7 mouse cellular contexts compared by ENCODE assay signal in the genomic region with DNA sequence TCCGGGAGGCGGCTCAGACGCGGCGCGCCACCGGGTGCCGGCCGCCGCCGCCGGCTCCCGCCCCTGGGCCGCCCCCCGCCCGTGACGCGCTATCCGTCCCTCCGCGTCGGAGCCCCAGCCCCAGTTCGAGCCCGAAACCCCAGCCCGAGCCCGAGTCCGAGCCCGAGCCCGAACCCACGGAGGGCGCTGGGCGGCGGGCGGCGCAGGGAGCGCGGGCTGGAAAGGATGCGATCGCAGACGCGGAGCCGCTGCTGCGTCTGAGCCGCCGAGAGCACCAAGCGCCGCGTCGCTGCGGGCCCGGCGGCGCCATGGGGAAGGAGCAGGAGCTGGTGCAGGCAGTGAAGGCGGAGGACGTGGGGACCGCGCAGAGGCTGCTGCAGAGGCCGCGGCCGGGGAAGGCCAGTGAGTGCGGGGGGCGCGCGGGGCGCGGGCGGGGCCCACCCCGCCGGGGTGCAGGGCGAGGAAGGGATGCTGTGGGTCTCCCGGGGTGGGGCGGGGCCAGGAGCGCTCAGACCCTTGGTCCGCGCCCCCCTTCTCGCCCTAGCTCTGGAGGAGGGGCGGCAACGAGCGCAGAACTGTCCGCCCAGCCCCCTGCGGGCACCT. TPM values are rescaled to one million over a fixed set of nuclear protein-coding genes. Genes with fewer than 3 reads are reported as not detected.
DNase-seq lines count a peak whose midpoint lies in the region; ATAC-seq lines count a peak whose summit lies in the region.

No protein-coding gene starts in this region.

- ATAC-seq in forebrain, embryonic 13.5 days, result peak; percentile 71
- peak; percentile 68 for ATAC-seq in intestine, embryonic 16.5 days
- ATAC-seq in midbrain, embryonic 11.5 days (ENCODE audit: low FRiP score), result peak; percentile 84

- H3K4me2 ChIP-seq in forebrain, embryonic 13.5 days, result peak overlapping the region; percentile 85
- H3K4me2 ChIP-seq in intestine, embryonic 16.5 days (ENCODE audit: low read depth, low read length), result peak overlapping the region; percentile 100
- H3K4me2 ChIP-seq in midbrain, embryonic 11.5 days, result peak overlapping the region; percentile 87

- H3K27me3 ChIP-seq in forebrain, embryonic 13.5 days, result no peaks in the 10 kb centered on the region
- H3K27me3 ChIP-seq in intestine, embryonic 16.5 days (replicated peaks; ENCODE audit: control insufficient read depth, insufficient read depth, low read length), result peaks cover 22% of the 10 kb centered on the region
- H3K27me3 ChIP-seq in midbrain, embryonic 11.5 days (ENCODE audit: control insufficient read depth, insufficient read depth, low read length), result peaks cover 3% of the 10 kb centered on the region; the same call in 1 of the 2 replicates

- H3K36me3 ChIP-seq in forebrain, embryonic 13.5 days (ENCODE audit: poor library complexity, severe bottlenecking), result no peaks in the 10 kb centered on the region
- H3K36me3 ChIP-seq in intestine, embryonic 16.5 days (ENCODE audit: control insufficient read depth, insufficient read depth, low read length), result no peaks in the 10 kb centered on the region
- no peaks in the 10 kb centered on the region for H3K36me3 ChIP-seq in midbrain, embryonic 11.5 days (ENCODE audit: control insufficient read depth, insufficient read depth, low read length)

- H3K27ac ChIP-seq in forebrain, embryonic 13.5 days, result peak overlapping the region; percentile 91
- H3K27ac ChIP-seq in intestine, embryonic 16.5 days (ENCODE audit: low read length), result peak overlapping the region; percentile 28; the same call in 1 of the 2 replicates
- peak overlapping the region; percentile 80 for H3K27ac ChIP-seq in midbrain, embryonic 11.5 days (ENCODE audit: low read depth, low read length)

- H3K9ac ChIP-seq in forebrain, embryonic 13.5 days, result peak overlapping the region; percentile 93
- peak overlapping the region; percentile 71 for H3K9ac ChIP-seq in intestine, embryonic 16.5 days (ENCODE audit: low read depth, low read length)
- H3K9ac ChIP-seq in midbrain, embryonic 11.5 days (ENCODE audit: low read length), result peak overlapping the region; percentile 90

- H3K4me3 ChIP-seq in forebrain, embryonic 13.5 days, result peak overlapping the region; percentile 92
- peak overlapping the region; percentile 71 for H3K4me3 ChIP-seq in intestine, embryonic 16.5 days (ENCODE audit: low read length)
- peak overlapping the region; percentile 71 for H3K4me3 ChIP-seq in midbrain, embryonic 11.5 days (ENCODE audit: low read depth, low read length)

- WGBS in forebrain, embryonic 13.5 days, result under 1% methylated on average over 60 of the region's 81 CpGs
- under 1% methylated on average over 69 of the region's 81 CpGs for WGBS in intestine, embryonic 16.5 days
- whole genome bisulfite sequencing in midbrain, embryonic 11.5 days, result under 1% methylated on average over 53 of the region's 81 CpGs

- peak; percentile 53 for DNase-seq in ovary, postnatal 36 days (ENCODE audit: low spot score)
- no peak for DNase-seq in ovary, postnatal 10 days (ENCODE audit: low spot score)
- DNase-seq in cerebellum, adult 11 months, result peak; percentile 57
- peak; percentile 94 for DNase-seq in midbrain, embryonic 11.5 days (ENCODE audit: low spot score, missing footprints)
- DNase-seq in testis, postnatal 14 days (ENCODE audit: low spot score), result peak; percentile 51

- no peaks in the 10 kb centered on the region for H3K9me3 ChIP-seq in forebrain, embryonic 13.5 days (replicated peaks)
- H3K9me3 ChIP-seq in intestine, embryonic 16.5 days (ENCODE audit: control insufficient read depth, low read length), result no peaks in the 10 kb centered on the region
- no peaks in the 10 kb centered on the region for H3K9me3 ChIP-seq in midbrain, embryonic 11.5 days (ENCODE audit: control insufficient read depth, low read length)

- peaks cover 36% of the 10 kb centered on the region for H3K4me1 ChIP-seq in forebrain, embryonic 13.5 days
- peaks cover 17% of the 10 kb centered on the region for H3K4me1 ChIP-seq in intestine, embryonic 16.5 days (ENCODE audit: control insufficient read depth, insufficient read depth, low read length)
- peaks cover 18% of the 10 kb centered on the region for H3K4me1 ChIP-seq in midbrain, embryonic 11.5 days (ENCODE audit: control insufficient read depth, insufficient read depth, low read length)

RNA-seq across cellular contexts. Expression of gene Caskin1, which starts 0.4 kb away (rescaled TPM):
- polyA plus RNA-seq in forebrain, embryonic 13.5 days (2015; fragmentation: Nextera tagmentation; extraction: Ambion mirVana), result 15.0 and 16.7 TPM in 2 replicates
- polyA plus RNA-seq in intestine, embryonic 16.5 days (2015; fragmentation: Nextera tagmentation; extraction: Ambion mirVana), result 1.1 and 1.4 TPM in 2 replicates
- 5.5 and 6.2 TPM in 2 replicates for polyA plus RNA-seq in midbrain, embryonic 11.5 days (2014; fragmentation: Nextera tagmentation; extraction: Ambion mirVana)

RNA-seq across cellular contexts. Expression of gene Mlst8, which starts 9.9 kb away (rescaled TPM):
- polyA plus RNA-seq in forebrain, embryonic 13.5 days (2015; fragmentation: Nextera tagmentation; extraction: Ambion mirVana), result 33.9 and 39.1 TPM in 2 replicates
- polyA plus RNA-seq in intestine, embryonic 16.5 days (2015; fragmentation: Nextera tagmentation; extraction: Ambion mirVana), result 25.1 and 26.0 TPM in 2 replicates
- polyA plus RNA-seq in midbrain, embryonic 11.5 days (2014; fragmentation: Nextera tagmentation; extraction: Ambion mirVana), result 28.9 and 30.3 TPM in 2 replicates

RNA-seq across cellular contexts. Expression of gene Bricd5, which starts 15.1 kb away (rescaled TPM):
- 0.26 TPM in 1 of 2 replicates, not detected in the other for polyA plus RNA-seq in forebrain, embryonic 13.5 days (2015; fragmentation: Nextera tagmentation; extraction: Ambion mirVana)
- polyA plus RNA-seq in intestine, embryonic 16.5 days (2015; fragmentation: Nextera tagmentation; extraction: Ambion mirVana), result 0.34 and 0.40 TPM in 2 replicates
- polyA plus RNA-seq in midbrain, embryonic 11.5 days (2014; fragmentation: Nextera tagmentation; extraction: Ambion mirVana), result 0.32 TPM in 1 of 2 replicates, not detected in the other

RNA-seq across cellular contexts. Expression of gene Pgp, which starts 18.6 kb away (rescaled TPM):
- polyA plus RNA-seq in forebrain, embryonic 13.5 days (2015; fragmentation: Nextera tagmentation; extraction: Ambion mirVana), result 52.3 and 56.7 TPM in 2 replicates
- polyA plus RNA-seq in intestine, embryonic 16.5 days (2015; fragmentation: Nextera tagmentation; extraction: Ambion mirVana), result 83.8 and 87.1 TPM in 2 replicates
- 60.6 and 67.6 TPM in 2 replicates for polyA plus RNA-seq in midbrain, embryonic 11.5 days (2014; fragmentation: Nextera tagmentation; extraction: Ambion mirVana)

RNA-seq across cellular contexts. Expression of gene E4f1, which starts 18.6 kb away (rescaled TPM):
- 38.8 and 39.8 TPM in 2 replicates for polyA plus RNA-seq in forebrain, embryonic 13.5 days (2015; fragmentation: Nextera tagmentation; extraction: Ambion mirVana)
- 26.1 and 27.1 TPM in 2 replicates for polyA plus RNA-seq in intestine, embryonic 16.5 days (2015; fragmentation: Nextera tagmentation; extraction: Ambion mirVana)
- 10.2 and 14.7 TPM in 2 replicates for polyA plus RNA-seq in midbrain, embryonic 11.5 days (2014; fragmentation: Nextera tagmentation; extraction: Ambion mirVana)

Comparison
In these comparisons a context has a peak if more than half of its experiments do, and no peak if none do; other contexts are left out.
1. H3K27ac ChIP-seq: peak in every context shown above with its lines; median percentile 91 in forebrain, embryonic 13.5 days; 80 in midbrain, embryonic 11.5 days; 28 in intestine, embryonic 16.5 days.